In genomic region chr13:41846516-41846915, GRCm38 (mm10) we compare ENCODE assay signal across 18 mouse cellular contexts. TPM values are rescaled to one million over a fixed set of nuclear protein-coding genes. Genes with fewer than 3 reads are reported as not detected.
DNase-seq lines count a peak whose midpoint lies in the region; ATAC-seq and TF ChIP-seq lines count a peak whose summit lies in the region.
"Had no signal": no experiment of that assay in that cellular context is flagged by ENCODE, and none has a peak within 500 bp of the region (broad histone marks: within the 10 kb centered on the region; RNA-seq: fewer than 3 reads in every experiment).

No protein-coding gene starts in this region.

- TF ChIP-seq CTCF in kidney, adult 2 months (conservative IDR thresholded peaks at IDR 0.05; ENCODE audit: insufficient read depth, insufficient read length, low read depth, low read length), result no peak
- no peak for TF ChIP-seq CTCF in hindbrain, postnatal 0 days (IDR thresholded peaks at IDR 0.05; ENCODE audit: low read depth)

- H3K36me3 ChIP-seq in kidney, adult 2 months (ENCODE audit: control insufficient read depth, insufficient read depth, low read length), result no peaks in the 10 kb centered on the region
- H3K36me3 ChIP-seq in hindbrain, postnatal 0 days (ENCODE audit: insufficient read depth, low read length), result no peaks in the 10 kb centered on the region
- H3K36me3 ChIP-seq: embryonic facial prominence, embryonic 15.5 days; forebrain, embryonic 12.5 days; heart, embryonic 10.5 days had no signal

- WGBS in kidney, adult 2 months, result 49% methylated on average over 5 of the region's 5 CpGs
- WGBS in hindbrain, postnatal 0 days, result 84% methylated on average over 5 of the region's 5 CpGs

- H3K27me3 ChIP-seq in kidney, adult 2 months (replicated peaks; ENCODE audit: control insufficient read depth, insufficient read depth, low read length), result no peaks in the 10 kb centered on the region
- no peaks in the 10 kb centered on the region for H3K27me3 ChIP-seq in hindbrain, postnatal 0 days (ENCODE audit: insufficient read depth, low read length)
- H3K27me3 ChIP-seq: embryonic facial prominence, embryonic 15.5 days; forebrain, embryonic 12.5 days had no signal

- no peaks in the 10 kb centered on the region for H3K9me3 ChIP-seq in hindbrain, postnatal 0 days (ENCODE audit: low read length)
- H3K9me3 ChIP-seq: embryonic facial prominence, embryonic 15.5 days; forebrain, embryonic 12.5 days; heart, embryonic 10.5 days had no signal

- no peak overlapping the region for H3K4me3 ChIP-seq in kidney, adult 2 months (ENCODE audit: insufficient read depth, low read depth, low read length)
- no peak overlapping the region for H3K4me3 ChIP-seq in hindbrain, postnatal 0 days (ENCODE audit: low read length)
- H3K4me3 ChIP-seq: embryonic facial prominence, embryonic 15.5 days; forebrain, embryonic 12.5 days; heart, embryonic 10.5 days had no signal

- H3K4me1 ChIP-seq in kidney, adult 2 months (ENCODE audit: control insufficient read depth, insufficient read depth, low read length), result peaks cover 4% of the 10 kb centered on the region; the same call in 1 of the 2 replicates
- H3K4me1 ChIP-seq in hindbrain, postnatal 0 days (ENCODE audit: insufficient read depth, low read length), result 0 out of 2 replicates have a peak, but pooled peaks cover 3% of the 10 kb centered on the region
- H3K4me1 ChIP-seq: embryonic facial prominence, embryonic 15.5 days had no signal

- no peak for TF ChIP-seq POLR2A in kidney, adult 2 months (IDR thresholded peaks at IDR 0.05; ENCODE audit: low read depth, low read length)

- ATAC-seq in hindbrain, postnatal 0 days, result no peak
- ATAC-seq: CD4-positive, CD25-positive, alpha-beta regulatory T cell, adult 4 months; hindbrain, embryonic 16.5 days; midbrain, embryonic 16.5 days had no signal

- H3K4me2 ChIP-seq in hindbrain, postnatal 0 days (ENCODE audit: low read depth, low read length), result no peak overlapping the region
- H3K4me2 ChIP-seq: embryonic facial prominence, embryonic 15.5 days; forebrain, embryonic 12.5 days had no signal

- H3K27ac ChIP-seq in kidney, adult 2 months (ENCODE audit: insufficient read depth, low read depth, low read length), result no peak overlapping the region
- H3K27ac ChIP-seq in hindbrain, postnatal 0 days, result no peak overlapping the region
- H3K27ac ChIP-seq: embryonic facial prominence, embryonic 15.5 days; forebrain, embryonic 12.5 days; heart, embryonic 10.5 days had no signal

- DNase-seq in kidney, adult 2 months, result peak; percentile 40
- DNase-seq in kidney, adult 8-10 months, result no peak
- DNase-seq in adipocyte (ENCODE audit: low spot score), result peak; percentile 29
- DNase-seq in adrenal gland, postnatal 14 days, result peak; percentile 64
- peak; percentile 60 for DNase-seq in lung, postnatal 10 days
- no peak for DNase-seq in thymus, postnatal 0 days (ENCODE audit: low spot score)
- DNase-seq in hindbrain, postnatal 0 days (ENCODE audit: low spot score), result no peak
- no peak for DNase-seq in frontal cortex, postnatal 14 days (ENCODE audit: low spot score in 2 of 2)
- DNase-seq: cerebellum, adult 8-10 months; liver; thymus, adult 2 months had no signal

- H3K9ac ChIP-seq in hindbrain, postnatal 0 days (replicated peaks; ENCODE audit: low read length), result no peak overlapping the region
- H3K9ac ChIP-seq: embryonic facial prominence, embryonic 15.5 days; forebrain, embryonic 12.5 days had no signal

RNA-seq across cellular contexts. Expression of gene Adtrp, which starts 1.0 kb away (rescaled TPM):
- polyA plus RNA-seq in kidney, adult 2 months (2012; rRNA removed), result 165 and 199 TPM in 2 replicates
- 93.7 and 96.6 TPM in 2 replicates for total RNA-seq in adrenal gland, postnatal 14 days (2021)
- polyA plus RNA-seq in thymus, postnatal 0 days (2015; fragmentation: Nextera tagmentation; extraction: Ambion mirVana), result 0.37 and 0.64 TPM in 2 replicates
- total RNA-seq in hindbrain, postnatal 0 days (2014; rRNA removed), result 0.26 TPM in 1 of 2 replicates, not detected in the other
- polyA plus RNA-seq in hindbrain, postnatal 0 days (2015; fragmentation: Nextera tagmentation; extraction: Ambion mirVana), result 0.26 TPM in 1 of 2 replicates, not detected in the other
- polyA plus RNA-seq: midbrain, embryonic 16.5 days; neural tube, embryonic 11.5 days had no signal

Comparison
In these comparisons a context has a peak if more than half of its experiments do, and no peak if none do; other contexts are left out.
1. DNase-seq: peak in kidney, adult 2 months (single experiment), adipocyte (single experiment), adrenal gland, postnatal 14 days (single experiment) and lung, postnatal 10 days (single experiment); none in kidney, adult 8-10 months (0 of 2), thymus, postnatal 0 days (single experiment), hindbrain, postnatal 0 days (single experiment) and frontal cortex, postnatal 14 days (0 of 2).
2. RNA of gene Adtrp, which starts 1.0 kb away (polyA plus RNA-seq): 165 to 199 TPM in kidney, adult 2 months; 0.37 to 0.64 TPM in thymus, postnatal 0 days and 0.26 TPM in hindbrain, postnatal 0 days; every median in the first group is over 100 times any median in the second.